Mouse (Mus musculus) G1E (cell line): ENCODE measurements at regions not wholly inside any gene's neighbourhood (a gene's known extent, or its start where the extent isn't known, plus 50 kb on each side); places are given as distances from the start of the nearest gene placed in this dataset.

Experiments used
- ATAC-seq: 2 replicates; pipeline ENCODE4 v1.8.0; 2016; ENCODE audit warnings: mild to moderate bottlenecking; ENCODE audit not compliant: insufficient number of reproducible peaks, poor library complexity, low FRiP score, severe bottlenecking; ENCODE audit errors: extremely low read depth
- DNase-seq: peaks from one replicate; pipeline ENCODE4 v3.0.0; 2012; ENCODE audit warnings: low spot score
- H3K27me3 ChIP-seq: 2 replicates; pipeline ENCODE4 v1.6.1; 2012; ENCODE audit warnings: mild to moderate bottlenecking, low read length, inconsistent platforms; ENCODE audit not compliant: insufficient read depth
- H3K36me3 ChIP-seq: replicated peaks from 2 replicates; pipeline ENCODE3; 2012; ENCODE audit warnings: mild to moderate bottlenecking, inconsistent platforms
- H3K4me1 ChIP-seq: 2 replicates; pipeline ENCODE4 v1.6.1; 2012; ENCODE audit warnings: low read depth, low read length, inconsistent platforms, mixed read lengths; ENCODE audit not compliant: insufficient read depth
- H3K4me3 ChIP-seq: 2 replicates; pipeline ENCODE4 v1.5.1; 2012; ENCODE audit warnings: low read depth, mild to moderate bottlenecking, inconsistent platforms, low read length, moderate library complexity, mixed read lengths
- H3K9me3 ChIP-seq: replicated peaks from 2 replicates; pipeline ENCODE4 v1.6.1; 2012; ENCODE audit warnings: inconsistent platforms
- CTCF ChIP-seq: IDR thresholded peaks from 2 replicates; pipeline ENCODE4 v1.5.1; 2012; ENCODE audit warnings: low read depth, low read length, inconsistent platforms, mixed read lengths
- GATA1 ChIP-seq: IDR thresholded peaks from 2 replicates; pipeline ENCODE4 v1.6.1; 2012; ENCODE audit warnings: borderline replicate concordance, low read length, inconsistent platforms, mixed read lengths
- GATA2 ChIP-seq: IDR thresholded peaks from 2 replicates; pipeline ENCODE4 v1.6.1; 2012; ENCODE audit warnings: low read depth, low read length, inconsistent platforms, borderline replicate concordance
- POLR2AphosphoS5 ChIP-seq: IDR thresholded peaks from 2 replicates; pipeline ENCODE4 v1.6.1; 2012; ENCODE audit warnings: low read depth, low read length, inconsistent platforms; ENCODE audit not compliant: insufficient replicate concordance
- TAL1 ChIP-seq: conservative IDR thresholded peaks from 2 replicates; pipeline ENCODE4 v1.6.1; 2012; ENCODE audit warnings: low read depth, low read length, inconsistent platforms, mixed read lengths

DNA sequence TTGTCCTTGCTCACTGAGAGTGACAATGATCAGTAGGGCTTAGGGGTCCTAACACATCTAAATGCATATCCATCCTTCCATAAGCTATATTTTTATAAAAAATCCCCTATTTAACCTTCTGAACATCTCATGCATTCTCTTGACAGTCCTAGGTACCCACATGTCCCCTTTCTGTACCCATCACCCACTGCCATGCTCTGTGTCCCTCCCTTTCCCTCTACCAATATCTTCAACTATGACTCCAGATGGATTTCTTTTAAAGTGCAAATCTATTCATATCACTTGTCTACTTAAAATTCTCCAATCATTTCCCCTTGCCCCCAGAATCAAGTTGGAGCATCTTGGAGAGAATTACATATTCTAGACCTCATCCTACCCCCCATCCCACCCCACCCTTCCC lies 235.6 kb downstream of the Qdpr start:
- Histone ChIP-seq H3K27me3 (no peaks in the 10 kb centered on the region), H3K4me3 (no peak overlapping the region), H3K4me1 (no peaks in the 10 kb centered on the region), H3K36me3 (no peaks in the 10 kb centered on the region), H3K9me3 (no peaks in the 10 kb centered on the region)
- no peak for TF ChIP-seq POLR2AphosphoS5
- TF ChIP-seq GATA1, result no peak
- TF ChIP-seq GATA2, result no peak
- TF ChIP-seq CTCF, result no peak
- TF ChIP-seq TAL1, result no peak
- DNase-seq, result no peak
- no peak for ATAC-seq

- TF ChIP-seq CTCF (no peak), POLR2AphosphoS5 (no peak), GATA1 (no peak), TAL1 (no peak)
- Histone ChIP-seq H3K36me3 (no peaks in the 10 kb centered on the region), H3K4me3 (no peak overlapping the region), H3K27me3 (no peaks in the 10 kb centered on the region), H3K4me1 (no peaks in the 10 kb centered on the region), H3K9me3 (no peaks in the 10 kb centered on the region)
- no peak for ATAC-seq
- DNase-seq, result no peak
These were observed 251.6 kb downstream of the Qdpr start for GRCm38 (mm10) chr5:45198408-45198807.

GRCm38 (mm10) chr5:45196159-45196558 lies 253.9 kb downstream of the Qdpr start:
- H3K27me3 ChIP-seq, result no peaks in the 10 kb centered on the region
- no peaks in the 10 kb centered on the region for H3K9me3 ChIP-seq
- DNase-seq (no peak), ATAC-seq (no peak)
- no peaks in the 10 kb centered on the region for H3K4me1 ChIP-seq
- TF ChIP-seq GATA1 (no peak), CTCF (no peak), TAL1 (no peak), GATA2 (no peak), POLR2AphosphoS5 (no peak)
- no peaks in the 10 kb centered on the region for H3K36me3 ChIP-seq
- H3K4me3 ChIP-seq, result no peak overlapping the region

GRCm38 (mm10) chr5:45192287-45192686 lies 257.7 kb downstream of the Qdpr start:
- TF ChIP-seq GATA1 (no peak), TAL1 (no peak), GATA2 (no peak), CTCF (no peak), POLR2AphosphoS5 (no peak)
- no peak overlapping the region for H3K4me3 ChIP-seq
- no peak for DNase-seq
- no peaks in the 10 kb centered on the region for H3K9me3 ChIP-seq
- no peaks in the 10 kb centered on the region for H3K36me3 ChIP-seq
- no peaks in the 10 kb centered on the region for H3K27me3 ChIP-seq
- no peak for ATAC-seq
- no peaks in the 10 kb centered on the region for H3K4me1 ChIP-seq

- Histone ChIP-seq H3K4me3 (no peak overlapping the region), H3K36me3 (no peaks in the 10 kb centered on the region), H3K27me3 (0 out of 2 replicates have a peak, but pooled peaks cover 7% of the 10 kb centered on the region), H3K9me3 (no peaks in the 10 kb centered on the region), H3K4me1 (no peaks in the 10 kb centered on the region)
- DNase-seq, result no peak
- TF ChIP-seq GATA1, result no peak
- TF ChIP-seq TAL1, result no peak
- no peak for TF ChIP-seq POLR2AphosphoS5
- no peak for TF ChIP-seq GATA2
- TF ChIP-seq CTCF, result no peak
- no peak for ATAC-seq
These were observed 276.8 kb downstream of the Qdpr start for GRCm38 (mm10) chr5:45173035-45173755.

GRCm38 (mm10) chr5:45159194-45159593 lies 290.8 kb downstream of the Qdpr start:
- Histone ChIP-seq H3K4me3 (no peak overlapping the region), H3K9me3 (no peaks in the 10 kb centered on the region), H3K36me3 (no peaks in the 10 kb centered on the region), H3K27me3 (0 out of 2 replicates have a peak, but pooled peaks cover 6% of the 10 kb centered on the region), H3K4me1 (no peaks in the 10 kb centered on the region)
- TF ChIP-seq GATA2 (no peak), GATA1 (no peak), POLR2AphosphoS5 (no peak)
- no peak for ATAC-seq
- no peak for DNase-seq

DNA sequence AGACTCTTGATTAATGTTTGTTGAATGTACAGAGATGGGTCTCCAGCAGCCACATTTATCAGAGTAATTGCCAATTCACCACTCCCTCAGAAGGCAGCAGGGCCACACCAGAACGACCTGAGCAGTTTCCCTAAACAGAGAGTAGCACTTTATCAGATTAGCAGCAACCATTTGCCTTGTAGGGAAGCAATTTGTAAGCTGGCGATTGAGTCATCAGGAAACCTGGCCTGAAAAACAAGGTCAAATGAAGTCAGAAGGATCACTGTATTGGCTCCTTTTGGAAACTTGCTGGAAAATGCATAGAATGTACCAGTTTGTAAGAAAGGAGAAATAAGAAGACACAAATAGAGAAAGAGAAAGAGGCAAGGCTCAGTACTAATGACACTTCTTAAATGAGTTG lies 295.1 kb downstream of the Qdpr start:
- Histone ChIP-seq H3K27me3 (no peaks in the 10 kb centered on the region), H3K9me3 (no peaks in the 10 kb centered on the region), H3K4me1 (no peaks in the 10 kb centered on the region), H3K36me3 (no peaks in the 10 kb centered on the region), H3K4me3 (no peak overlapping the region)
- ATAC-seq (no peak), DNase-seq (no peak)
- TF ChIP-seq CTCF, result no peak
- TF ChIP-seq POLR2AphosphoS5, result no peak
- TF ChIP-seq TAL1, result no peak

GRCm38 (mm10) chr5:45144186-45144585 lies 305.9 kb downstream of the Qdpr start:
- no peak for DNase-seq

More at GRCm38 (mm10) chr5:45144186-45144585, 305.9 kb downstream of the Qdpr start:
- TF ChIP-seq GATA1 (no peak), CTCF (no peak), GATA2 (no peak)
- Histone ChIP-seq H3K4me1 (no peaks in the 10 kb centered on the region), H3K4me3 (no peak overlapping the region), H3K27me3 (no peaks in the 10 kb centered on the region), H3K36me3 (no peaks in the 10 kb centered on the region), H3K9me3 (no peaks in the 10 kb centered on the region)
- no peak for ATAC-seq
